Mouse (Mus musculus): Measurements from ENCODE around the gene Timp3.

Gene Timp3

DNA sequence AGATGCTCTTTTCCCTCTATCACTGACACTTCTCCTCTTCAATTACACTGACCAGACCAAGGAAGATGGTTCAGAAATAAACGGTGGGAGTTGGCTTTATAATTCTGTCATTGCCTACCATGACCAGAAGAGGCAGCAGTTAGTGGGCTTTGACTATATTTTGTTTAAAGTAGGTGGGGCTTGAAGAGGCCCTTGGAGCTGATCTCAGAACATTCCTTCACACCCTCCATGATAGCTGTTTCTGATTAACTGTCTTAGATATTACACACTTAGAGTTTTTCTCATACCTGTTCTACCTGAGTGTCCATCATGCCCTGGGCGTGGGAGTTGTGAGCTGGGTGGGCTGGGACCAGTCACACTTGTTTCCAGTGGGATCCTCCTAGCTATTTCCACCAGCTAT, 28.5 kb downstream of the Timp3 start:
- DNase-seq (ENCODE audit: low spot score in 2 of 2): no peak

DNA sequence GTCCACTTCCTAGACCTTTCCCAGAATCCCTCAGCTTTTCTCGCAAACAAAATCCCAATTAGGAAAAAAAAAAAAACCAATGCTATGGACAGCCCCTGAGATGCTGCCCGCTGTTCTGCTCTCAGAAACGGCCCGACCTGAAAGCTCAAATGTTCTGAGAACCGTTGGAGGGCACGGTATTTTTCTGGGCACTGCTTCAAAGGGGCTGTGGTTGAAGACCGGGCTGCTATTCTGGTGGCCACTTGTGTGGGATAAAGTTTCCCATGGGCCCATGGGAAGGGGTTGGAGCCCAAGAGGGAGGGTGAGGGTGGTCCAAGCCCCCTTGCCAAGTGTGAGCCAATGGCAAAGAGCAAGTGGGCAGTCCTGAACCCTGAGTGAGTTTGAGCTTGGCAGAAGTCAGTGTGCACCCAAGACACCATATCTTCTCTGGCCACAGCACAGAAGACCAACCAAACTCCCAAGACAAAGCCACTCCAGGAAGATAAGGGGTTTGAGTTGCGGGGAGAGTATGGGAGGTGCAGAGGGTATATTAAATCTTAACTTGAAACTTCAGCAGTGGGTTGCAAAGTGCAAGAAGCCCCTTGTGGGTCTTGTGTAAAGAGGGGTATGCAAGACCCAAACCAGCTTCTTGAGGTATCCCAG, 29.2 kb downstream of the Timp3 start:
- no peak for DNase-seq (ENCODE audit: low spot score in 2 of 2)

DNA sequence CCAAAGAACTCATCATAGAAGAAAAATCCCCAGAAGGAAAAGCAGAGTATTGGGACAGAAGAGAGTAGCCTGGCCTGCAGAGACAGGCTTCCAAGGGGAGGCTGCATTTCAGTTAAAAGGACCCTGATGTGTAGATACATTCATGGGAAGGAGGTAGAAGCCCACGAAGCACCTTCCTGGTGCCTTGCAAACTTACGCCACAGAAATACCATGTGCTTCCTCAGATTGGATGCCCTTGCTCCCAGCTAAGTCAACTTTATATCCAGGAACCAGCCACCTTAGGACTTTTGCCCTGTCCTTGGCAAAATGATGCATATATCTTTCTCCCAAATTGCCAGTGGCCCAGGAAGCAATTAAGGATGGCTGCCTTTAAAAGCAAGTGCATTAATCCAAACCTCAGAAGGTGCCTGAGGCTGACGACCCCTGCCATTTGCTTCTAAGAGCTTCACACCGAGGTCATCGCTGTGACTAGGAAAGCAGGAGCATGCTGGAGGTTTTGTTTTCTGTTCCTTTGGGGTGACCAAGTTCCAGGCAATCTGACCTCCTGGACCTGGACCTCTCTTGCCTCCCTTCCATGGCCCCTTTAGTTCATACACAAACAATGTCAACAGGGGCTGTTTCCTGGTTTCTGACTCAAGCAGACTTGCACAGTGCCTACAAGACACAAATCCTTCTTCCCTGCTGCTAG, 31.0 kb downstream of the Timp3 start:
- no peak for DNase-seq (ENCODE audit: low spot score in 2 of 2)

DNA sequence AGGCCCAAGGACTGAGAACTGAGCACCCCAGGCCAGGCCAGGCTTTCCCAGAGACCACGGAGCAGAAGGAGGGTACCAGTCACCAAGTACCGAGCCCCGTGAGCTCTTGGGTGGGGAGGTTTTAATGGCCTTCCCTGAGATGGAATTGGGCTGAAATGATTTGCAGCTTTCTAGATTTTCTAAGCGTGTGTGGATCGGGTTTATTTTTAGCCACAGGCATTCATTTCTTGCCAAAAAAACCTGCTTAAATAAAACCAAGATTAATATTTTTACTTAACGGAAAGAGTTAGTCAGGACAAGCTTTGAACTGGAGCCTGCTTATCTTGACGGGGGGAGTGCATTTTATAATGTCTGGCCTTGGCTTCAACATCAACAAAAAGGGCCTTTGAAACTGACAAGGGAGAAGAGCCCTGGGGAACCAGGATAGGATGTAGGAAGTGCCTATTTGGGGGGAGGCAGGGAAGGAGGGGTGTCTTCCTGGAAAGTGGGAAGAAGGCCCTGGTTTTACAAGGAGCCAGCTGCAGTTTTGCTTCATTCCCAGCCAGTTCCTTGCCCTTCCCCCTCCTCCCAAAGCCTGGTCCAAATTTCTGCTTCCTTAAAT, 31.6 kb downstream of the Timp3 start:
- no peak for DNase-seq (ENCODE audit: low spot score in 2 of 2)

DNA sequence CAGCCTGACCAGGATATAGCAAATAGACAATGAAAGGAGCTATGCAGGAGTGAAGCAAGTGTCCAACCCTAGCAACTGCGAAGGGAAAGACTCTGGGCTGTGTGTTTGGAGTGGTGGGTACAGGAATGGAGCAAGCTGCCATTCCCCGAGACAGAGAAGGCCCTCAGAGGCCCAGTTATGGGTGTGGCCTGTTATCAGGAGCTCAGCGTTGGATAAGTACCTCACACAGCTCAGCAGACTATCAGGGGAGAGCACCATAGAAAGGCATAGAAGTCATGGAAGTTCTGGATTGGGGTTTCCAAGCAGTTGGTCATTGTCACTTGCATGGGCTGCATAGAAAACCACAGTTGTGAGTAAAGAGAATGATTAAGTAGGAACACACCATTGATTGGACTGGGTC, 32.8 kb downstream of the Timp3 start:
- no peak for DNase-seq (ENCODE audit: low spot score in 2 of 2)

DNA sequence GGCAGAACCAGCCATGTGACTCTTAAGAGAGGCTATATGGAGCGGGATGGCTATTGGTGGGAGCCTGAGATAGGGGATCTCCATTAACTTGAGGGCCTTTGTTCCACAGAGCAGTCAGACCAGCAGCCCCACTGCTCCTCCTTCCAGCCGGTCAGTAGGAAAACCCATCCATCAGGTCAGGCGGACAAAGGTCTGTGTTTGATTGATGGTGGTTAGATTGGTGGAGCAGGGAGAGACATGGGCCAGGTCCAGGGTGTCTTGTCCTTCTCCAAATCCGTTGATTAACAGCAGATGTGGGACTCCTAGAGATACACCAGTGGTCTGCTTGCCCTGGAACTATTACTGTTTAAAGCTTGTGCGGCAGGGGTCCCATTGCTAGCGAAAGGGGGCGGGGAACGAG, 34.4 kb downstream of the Timp3 start:
- no peak for DNase-seq (ENCODE audit: low spot score in 2 of 2)

DNA sequence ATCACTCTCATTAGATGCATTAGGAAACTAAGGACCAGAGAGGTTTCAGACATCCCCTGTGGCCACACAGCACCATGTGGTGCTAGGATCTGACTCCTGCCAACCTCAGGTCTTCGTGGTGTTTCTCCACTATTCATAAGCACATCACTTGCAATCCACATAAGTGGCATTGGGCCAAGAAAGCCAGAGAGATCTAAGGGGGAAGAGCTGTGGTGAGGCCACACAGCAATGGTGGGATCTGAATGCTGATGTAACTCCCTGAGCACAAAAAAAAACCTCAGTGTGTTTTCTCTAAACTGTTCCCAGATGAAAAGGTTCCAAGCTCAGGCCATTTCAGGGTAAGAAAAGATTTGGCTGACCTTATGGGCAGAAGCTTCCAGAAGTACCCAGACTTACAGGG, 36.3 kb downstream of the Timp3 start:
- no peak for DNase-seq (ENCODE audit: low spot score in 2 of 2)

DNA sequence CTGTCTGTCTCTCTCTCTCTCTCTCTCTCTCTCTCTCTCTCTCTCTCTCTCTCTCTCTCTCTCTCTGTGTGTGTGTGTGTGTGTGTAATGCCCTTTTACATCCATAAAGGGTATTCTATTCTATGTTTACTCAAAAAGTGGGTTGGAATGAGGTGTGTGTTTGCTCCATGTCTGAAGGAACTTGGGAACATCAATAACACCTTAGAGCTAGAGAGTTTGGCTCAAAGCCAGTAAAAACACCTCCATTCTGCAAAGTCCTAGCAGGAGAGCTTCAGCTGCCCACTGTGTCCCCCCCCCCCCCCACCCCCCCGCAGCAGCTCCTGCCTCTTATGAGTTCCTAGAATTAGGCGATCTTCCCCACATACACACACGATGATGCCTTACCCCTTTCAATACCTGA, 37.1 kb downstream of the Timp3 start:
- DNase-seq (ENCODE audit: low spot score in 2 of 2): no peak

DNA sequence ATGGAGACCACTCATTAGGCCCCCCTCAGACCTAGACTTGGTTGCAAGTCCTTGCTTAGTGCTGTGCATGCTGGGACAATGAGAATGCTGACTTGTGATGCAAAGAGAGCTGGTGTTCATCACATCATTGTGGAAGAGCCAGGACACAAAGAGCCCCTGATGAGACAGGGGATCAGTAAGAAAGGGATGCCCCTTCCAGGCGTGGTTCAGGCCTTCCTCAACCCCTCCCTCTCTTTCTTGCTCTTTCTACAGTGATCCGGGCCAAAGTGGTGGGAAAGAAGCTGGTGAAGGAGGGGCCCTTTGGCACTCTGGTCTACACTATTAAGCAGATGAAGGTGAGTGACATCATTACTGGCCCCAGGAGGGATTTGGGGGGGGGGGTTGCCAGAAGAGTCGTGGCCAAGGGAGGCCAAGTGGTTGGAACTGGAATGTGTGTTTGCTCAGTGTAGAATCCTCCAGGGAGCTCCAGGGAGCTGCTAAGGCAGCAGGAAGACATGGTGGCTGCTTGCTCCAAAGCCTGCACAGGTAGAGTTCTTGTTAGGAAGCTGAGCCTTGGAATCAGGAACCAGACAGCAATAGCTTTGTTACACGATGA, 38.0 kb downstream of the Timp3 start:
- no peak for DNase-seq (ENCODE audit: low spot score in 2 of 2)

DNA sequence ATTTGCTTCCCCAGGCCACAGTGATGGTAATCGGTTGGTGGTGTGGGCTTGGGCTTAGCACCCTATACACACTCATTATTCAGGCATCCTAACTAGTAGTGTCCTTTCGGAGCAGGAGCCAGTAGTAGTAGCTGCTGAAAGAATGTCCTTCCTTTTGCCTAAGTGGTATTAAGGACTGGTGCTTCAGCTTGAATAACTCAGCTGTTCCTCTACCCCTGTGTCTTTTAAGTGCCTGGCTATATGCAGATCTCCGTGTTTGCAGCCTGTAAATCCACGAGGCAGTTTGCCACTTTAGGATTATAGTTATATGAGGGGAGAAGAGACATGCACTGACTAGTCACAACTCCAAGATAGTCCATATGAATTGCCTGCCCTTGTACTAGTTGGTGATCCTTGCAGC, 38.9 kb downstream of the Timp3 start:
- no peak for DNase-seq (ENCODE audit: low spot score in 2 of 2)

DNA sequence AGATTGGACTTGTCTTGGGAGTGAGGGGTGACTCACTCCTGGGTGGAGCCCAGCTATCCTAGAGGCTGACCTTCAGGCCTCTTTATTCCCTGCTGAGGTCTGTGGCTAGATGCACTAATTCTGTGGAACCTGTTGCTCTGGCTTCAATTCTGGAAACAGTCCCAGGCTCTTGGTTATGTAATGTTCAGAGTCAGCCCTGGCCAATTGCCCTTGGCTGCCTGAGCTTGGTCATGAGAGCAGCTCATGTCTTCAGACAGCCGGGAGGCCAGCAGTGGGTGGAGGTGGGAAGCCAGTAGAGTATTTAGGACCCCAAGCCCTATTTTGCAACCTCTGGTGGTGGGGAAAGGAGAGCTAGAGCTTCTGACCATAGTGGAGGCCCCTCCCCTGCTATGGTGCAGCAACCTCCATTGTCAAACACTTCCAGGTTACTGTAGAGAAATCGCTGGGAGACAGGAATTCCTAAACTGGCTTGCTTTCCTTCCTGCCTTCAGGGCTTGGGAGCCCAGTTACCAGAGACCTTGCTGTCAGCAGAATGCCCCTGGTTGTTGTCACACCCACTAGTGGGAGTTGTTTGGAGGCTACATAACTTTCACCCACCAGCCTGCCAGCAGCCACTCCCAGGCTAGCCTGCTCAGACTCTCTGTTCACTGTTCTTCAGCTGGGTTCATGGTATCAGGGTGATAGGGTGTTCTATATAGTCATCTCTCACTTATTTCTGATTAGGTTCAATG, 39.6 kb downstream of the Timp3 start:
- peak; percentile 66 to 85 for DNase-seq (ENCODE audit: low spot score in 2 of 2)

DNA sequence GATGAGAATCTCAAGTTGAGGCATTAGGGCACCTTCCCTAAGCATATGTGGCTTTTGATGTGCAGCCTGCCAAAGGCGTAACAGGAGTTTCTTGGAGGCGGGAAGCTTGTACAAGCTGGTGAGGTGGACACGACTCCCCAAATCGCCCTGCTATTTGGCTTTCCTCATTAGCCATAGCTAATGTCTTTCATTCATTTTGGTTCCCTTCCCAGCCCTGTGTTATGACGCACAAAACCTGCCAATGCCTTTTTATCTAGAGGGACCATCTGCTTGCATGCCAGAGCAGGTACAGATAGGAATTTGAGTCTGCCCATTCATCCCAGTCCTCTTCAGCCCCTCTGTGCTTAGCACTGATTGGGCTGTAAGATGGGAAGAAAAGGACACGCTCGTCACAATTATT, 40.2 kb downstream of the Timp3 start:
- DNase-seq (ENCODE audit: low spot score in 2 of 2): no peak

DNA sequence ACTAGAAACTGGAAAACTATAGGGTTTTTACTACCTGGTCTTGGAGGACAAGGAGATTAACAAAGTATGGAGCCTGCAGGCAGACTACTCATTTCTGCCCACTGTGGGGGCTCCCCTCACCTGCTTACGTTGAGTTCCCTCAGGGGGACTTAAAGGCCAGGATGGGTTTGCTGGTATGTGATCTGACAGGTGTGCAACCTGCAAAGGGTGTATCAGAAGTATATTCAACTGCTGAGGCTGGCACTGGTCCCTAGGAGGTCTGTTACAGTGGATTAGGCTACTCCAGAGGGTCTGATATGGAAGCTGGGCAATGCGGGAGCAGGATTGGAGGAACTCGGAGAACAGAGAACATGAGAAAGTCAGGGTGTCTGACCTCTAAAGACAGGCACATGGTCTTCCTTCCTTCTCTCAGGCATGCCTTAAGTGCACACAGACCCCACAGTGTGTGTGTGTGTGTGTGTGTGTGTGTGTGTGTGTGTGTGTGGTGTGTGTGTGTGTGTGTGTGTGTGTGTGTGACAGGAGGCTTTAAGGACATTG, 40.9 kb downstream of the Timp3 start:
- DNase-seq (ENCODE audit: low spot score in 2 of 2): no peak

DNA sequence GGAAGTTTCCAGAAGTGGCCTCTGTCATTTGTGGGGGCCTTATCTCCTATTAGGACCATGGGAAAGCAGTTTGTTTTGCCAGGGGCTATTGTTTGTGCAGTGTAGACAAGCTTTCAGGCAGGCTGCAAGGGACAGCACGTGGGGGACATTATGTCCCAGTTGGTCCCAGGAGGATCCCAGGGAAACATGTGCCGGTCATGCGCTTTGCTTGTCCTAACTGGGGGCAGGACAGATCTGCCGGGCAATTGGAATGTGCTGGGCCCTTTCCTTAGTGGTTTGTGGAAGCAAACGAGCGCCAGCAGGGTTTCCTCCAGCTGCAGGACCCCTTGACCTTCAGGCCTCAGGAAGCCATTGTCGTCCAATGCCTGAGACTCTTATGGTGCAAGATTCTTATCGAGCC, 41.4 kb downstream of the Timp3 start:
- DNase-seq (ENCODE audit: low spot score in 2 of 2): no peak

DNA sequence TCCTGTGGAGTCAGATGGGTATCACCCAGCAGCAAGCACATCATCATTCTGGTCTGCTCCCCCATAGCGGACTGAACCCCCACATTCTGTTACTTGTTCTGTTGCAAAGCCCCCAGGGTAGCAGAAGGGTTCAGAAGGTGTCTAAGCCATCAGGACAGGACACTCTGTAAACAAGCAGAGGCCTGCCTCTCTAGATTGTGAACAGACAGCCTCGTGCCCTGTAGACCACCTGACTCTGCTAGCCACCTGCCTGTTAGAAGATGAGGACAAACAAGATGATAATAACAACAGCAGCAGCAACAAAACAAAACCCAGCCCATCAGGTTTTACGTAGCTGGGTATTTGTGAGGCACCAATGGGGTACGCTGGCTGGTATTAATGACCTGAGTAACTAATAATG, 42.0 kb downstream of the Timp3 start:
- DNase-seq (ENCODE audit: low spot score in 2 of 2): no peak

DNA sequence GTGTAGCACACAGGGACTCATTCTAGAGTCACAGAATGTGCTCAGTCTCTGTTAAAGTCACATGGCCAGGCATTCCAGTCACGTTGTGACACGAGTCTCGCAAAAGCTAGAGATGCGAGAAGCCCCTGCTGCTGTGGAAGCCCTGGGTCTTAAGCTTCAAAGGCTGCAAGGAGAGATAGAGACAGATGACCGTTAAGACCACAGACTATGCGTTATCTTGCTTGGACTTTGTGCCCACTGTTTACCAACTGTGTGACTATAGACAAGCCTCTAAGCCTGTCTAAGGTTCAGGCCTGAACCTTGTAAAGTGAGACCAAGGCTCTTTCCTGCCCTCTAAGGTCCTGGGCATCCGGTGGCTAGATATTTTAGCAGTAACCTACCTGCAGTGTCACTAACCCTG, 42.5 kb downstream of the Timp3 start:
- DNase-seq (ENCODE audit: low spot score in 2 of 2): no peak

DNA sequence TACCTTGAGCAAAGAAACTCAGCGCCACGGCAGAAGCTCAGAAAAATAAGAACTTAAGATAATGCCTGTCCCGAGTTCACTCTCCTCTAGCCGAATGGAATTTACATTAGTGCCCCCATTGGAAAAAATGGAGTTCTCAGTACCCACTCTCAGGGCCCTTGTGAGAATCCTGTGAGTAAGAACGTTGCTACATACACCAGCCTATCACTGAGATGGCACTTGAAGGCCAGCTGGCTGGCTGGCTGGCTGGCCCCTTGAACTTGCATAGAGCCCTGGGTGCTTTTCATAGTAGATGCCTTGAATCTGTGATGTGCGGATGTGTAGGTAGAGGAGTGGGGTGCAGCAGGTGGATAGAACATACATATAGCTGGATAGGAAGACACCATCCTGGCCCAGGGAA, 43.2 kb downstream of the Timp3 start:
- no peak for DNase-seq (ENCODE audit: low spot score in 2 of 2)

DNA sequence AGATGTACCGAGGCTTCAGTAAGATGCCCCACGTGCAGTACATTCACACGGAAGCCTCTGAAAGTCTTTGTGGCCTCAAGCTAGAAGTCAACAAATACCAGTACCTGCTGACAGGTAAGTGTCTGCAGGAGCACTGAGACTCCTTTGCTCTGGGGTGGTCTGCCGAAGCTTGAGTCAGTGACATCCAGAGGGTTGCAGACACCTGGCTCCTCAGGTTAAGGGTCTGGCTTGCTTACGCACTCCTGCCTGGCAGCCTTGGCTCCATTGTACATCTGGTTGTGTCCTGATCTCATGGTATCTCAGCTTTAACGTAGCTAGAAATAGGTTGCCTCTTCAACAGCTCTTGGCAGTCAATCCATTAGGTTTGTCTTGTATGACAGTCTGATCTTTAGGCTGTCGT, 43.8 kb downstream of the Timp3 start:
- no peak for DNase-seq (ENCODE audit: low spot score in 2 of 2)

DNA sequence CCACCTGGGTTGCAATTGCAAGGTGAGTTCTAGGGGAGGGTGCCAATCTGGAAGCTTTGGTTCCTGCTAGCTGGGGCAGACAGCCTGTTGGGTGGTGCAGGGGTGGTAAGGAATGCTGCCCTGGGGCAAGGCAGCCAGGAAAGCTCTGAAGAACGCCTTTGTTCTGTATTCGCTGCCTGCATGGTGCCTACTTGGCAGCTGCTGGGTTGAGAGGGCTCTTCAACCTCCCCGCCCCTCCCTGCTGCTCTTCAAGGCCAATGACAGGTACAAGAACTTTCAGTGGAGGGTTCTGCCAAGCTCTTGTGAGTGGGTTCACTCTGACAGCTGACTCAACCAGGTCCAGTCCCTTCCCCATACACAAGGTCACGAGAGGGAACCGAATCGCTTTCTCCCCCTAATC, 44.5 kb downstream of the Timp3 start:
- DNase-seq (ENCODE audit: low spot score in 2 of 2): no peak

DNA sequence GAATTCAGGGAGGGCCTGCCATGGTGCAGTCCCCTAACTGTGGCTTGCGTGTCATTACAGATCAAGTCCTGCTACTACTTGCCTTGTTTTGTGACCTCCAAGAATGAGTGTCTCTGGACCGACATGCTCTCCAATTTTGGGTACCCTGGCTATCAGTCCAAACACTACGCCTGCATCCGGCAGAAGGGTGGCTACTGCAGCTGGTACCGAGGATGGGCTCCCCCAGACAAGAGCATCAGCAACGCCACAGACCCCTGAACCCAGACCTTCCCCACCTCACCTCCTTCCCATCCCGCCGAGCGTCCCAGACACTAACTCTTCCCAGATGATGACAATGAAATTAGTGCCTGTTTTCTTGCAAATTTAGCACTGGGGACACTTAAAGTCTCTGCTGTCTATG, 45.5 kb downstream of the Timp3 start:
- DNase-seq (ENCODE audit: low spot score in 2 of 2): no peak

DNA sequence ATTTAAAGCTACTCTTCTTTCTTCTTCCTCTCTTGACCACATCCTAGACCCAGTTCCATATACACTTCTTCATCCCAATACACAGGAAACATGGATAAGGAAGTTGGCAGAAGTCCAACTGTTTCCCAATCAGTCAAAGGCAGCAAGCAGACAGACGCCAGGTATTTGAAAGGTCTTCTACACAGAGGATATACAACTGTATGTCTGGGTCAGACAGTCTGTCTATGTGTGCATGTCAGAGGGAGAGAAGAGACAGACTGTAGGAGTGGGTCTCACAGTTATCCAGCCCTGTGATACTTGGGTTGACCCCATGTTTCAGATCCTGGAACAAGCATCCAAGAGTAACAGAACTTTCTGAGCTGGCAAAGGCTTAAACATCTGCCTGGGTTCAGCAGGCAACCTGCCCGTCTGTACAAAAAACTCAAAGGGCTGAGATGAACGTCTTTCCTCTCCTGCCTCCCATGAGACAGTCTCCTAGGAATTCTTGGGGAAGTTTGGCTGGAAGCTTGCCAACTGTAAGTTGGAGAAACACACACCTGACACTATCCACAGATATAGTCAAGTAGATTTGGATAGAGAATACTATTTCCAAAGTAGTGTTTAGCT, 46.2 kb downstream of the Timp3 start:
- no peak for DNase-seq (ENCODE audit: low spot score in 2 of 2)

DNA sequence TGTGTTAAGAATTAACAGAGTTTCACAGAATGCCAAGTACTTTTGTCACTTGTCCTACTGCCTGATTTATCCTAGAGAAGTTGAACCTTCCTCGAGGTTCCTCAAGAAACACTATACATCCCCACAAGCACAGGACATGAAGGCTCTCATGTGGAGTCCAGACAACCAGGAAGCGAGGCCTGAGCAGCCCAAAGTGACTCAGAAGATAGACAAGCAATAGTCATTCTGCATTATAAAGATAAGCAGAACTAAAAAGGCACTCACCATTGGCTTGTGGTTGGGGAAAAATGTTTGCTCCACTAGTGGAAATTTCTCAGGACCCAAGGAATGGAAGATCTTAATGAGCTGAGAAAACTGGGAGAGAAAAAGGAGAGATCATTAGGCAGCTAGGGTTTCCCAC, 51.1 kb downstream of the Timp3 start:
- no peak for DNase-seq (ENCODE audit: low spot score in 2 of 2)
